Mouse (Mus musculus): Measurements from ENCODE around the gene Uba1y. TPM values are rescaled to one million over a fixed set of nuclear protein-coding genes. Genes with fewer than 3 reads are reported as not detected.

The Uba1y gene
- not detected for polyA plus RNA-seq (2014; fragmentation: Illumina TruSeq; extraction: RNeasy Lipid Tissue Mini Kit (QIAGEN cat#74804); ENCODE audit: low read depth, low replicate concordance)

DNA sequence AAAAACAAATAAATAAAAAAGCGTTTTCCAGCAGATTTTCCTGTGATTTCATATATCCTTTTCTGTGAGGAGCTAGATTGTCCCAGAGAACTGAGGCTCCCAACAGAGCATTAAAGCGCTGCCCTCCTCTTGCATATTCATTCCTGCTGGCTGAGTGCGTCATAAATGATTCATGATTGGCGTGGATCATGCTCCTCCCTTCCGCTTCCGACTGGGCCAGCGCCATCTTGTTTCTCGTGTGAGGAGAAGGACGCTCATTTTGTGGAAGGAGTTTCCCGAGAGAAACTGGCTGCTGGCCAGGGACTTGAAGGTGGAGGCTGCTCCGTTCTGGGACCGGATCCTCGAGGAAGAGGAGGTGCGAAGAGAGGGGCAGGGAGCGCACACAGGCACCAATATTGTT, at the start of gene Uba1y:
Uba1y (plus strand) TSS at position 254 of the 400 bp plus-strand sequence.

DNA sequence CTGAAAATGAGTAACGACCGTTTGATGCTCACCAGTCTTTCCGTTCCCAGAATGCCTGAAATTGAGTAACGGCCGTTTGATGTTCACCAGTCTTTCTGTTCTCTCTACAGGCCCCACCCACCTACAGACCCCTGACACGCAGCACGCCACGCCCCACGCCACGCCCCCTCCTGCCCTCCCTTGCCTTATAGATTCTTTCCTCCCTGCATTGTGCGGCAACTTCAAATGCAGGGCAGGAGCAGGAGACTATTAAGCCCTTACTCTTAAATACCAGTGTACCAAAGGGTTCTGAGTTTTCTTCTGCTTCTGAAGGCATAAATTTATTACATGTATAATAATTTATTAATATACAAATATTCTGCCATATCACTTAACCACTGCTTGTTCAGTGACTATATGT, 21.1 kb upstream of the Uba1y start, which contains the start of gene Zfy1:
Zfy1 (minus strand) TSS at position 101 of the 400 bp plus-strand sequence.

Other genes with a start within 250 kb of the Uba1y start
- gene Zfy1, start 21.2 kb upstream of the Uba1y start, polyA plus RNA-seq (2014; fragmentation: Illumina TruSeq; extraction: RNeasy Lipid Tissue Mini Kit (QIAGEN cat#74804); ENCODE audit: low read depth, low replicate concordance), result not detected
- gene Kdm5d, start 79.1 kb downstream of the Uba1y start, polyA plus RNA-seq (2014; fragmentation: Illumina TruSeq; extraction: RNeasy Lipid Tissue Mini Kit (QIAGEN cat#74804); ENCODE audit: low read depth, low replicate concordance), result not detected
- not detected for gene Eif2s3y, start 191.9 kb downstream of the Uba1y start, polyA plus RNA-seq (2014; fragmentation: Illumina TruSeq; extraction: RNeasy Lipid Tissue Mini Kit (QIAGEN cat#74804); ENCODE audit: low read depth, low replicate concordance)